ENCODE assay signal across 9 mouse cellular contexts in the genomic region with DNA sequence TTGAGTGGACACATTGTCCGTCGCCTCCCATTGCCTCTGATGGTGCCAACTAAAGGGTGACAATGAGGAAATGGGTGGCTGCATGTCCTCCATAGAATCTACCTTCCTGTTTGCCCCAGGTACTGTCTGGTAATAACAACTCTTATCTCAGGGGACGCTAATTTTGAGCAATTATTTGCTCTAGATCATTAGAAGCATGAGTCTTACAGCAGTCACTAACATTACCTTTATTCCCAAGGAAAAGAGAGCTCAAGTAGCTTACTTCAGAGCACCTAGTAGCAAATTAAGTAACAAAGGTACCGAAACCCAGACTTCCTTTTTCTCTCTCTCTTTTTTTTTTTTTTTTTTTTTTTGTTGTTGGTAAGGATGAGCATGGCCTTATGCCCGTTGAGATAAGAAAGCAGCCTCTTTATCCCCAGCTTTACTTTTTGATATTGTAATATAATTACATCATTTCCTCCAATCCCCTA. TPM values are rescaled to one million over a fixed set of nuclear protein-coding genes. Genes with fewer than 3 reads are reported as not detected.
DNase-seq lines count a peak whose midpoint lies in the region; ATAC-seq and TF ChIP-seq lines count a peak whose summit lies in the region.
"Had no signal": no experiment of that assay in that cellular context is flagged by ENCODE, and none has a peak within 500 bp of the region (broad histone marks: within the 10 kb centered on the region; RNA-seq: fewer than 3 reads in every experiment).

No protein-coding gene starts in this region.

- peak; percentile 86 to 88 for TF ChIP-seq EP300 in MEL (IDR thresholded peaks at IDR 0.05; ENCODE audit: low read depth in 1 of 2, low read length in 2 of 2)

- TF ChIP-seq POLR2A in MEL (IDR thresholded peaks at IDR 0.05; ENCODE audit: control insufficient read depth in 1 of 2, insufficient read depth in 1 of 2, low read depth in 1 of 2, low read length in 2 of 2, poor library complexity in 1 of 2): no peak

- intact Hi-C loops in left cerebral cortex, postnatal 14 days (cut with DNase I): no loop called here

- no peak for TF ChIP-seq RAD21 in MEL (IDR thresholded peaks at IDR 0.05; ENCODE audit: low read depth, low read length)

- peak overlapping the region; percentile 72 to 84; a peak in 3 of 4 replicates for H3K4me3 ChIP-seq in heart, embryonic 14.5 days (ENCODE audit: control insufficient read depth in 1 of 2, insufficient read depth in 1 of 2, low read depth in 1 of 2, low read length in 2 of 2)
- peak overlapping the region; percentile 79 to 94 for H3K4me3 ChIP-seq in MEL (ENCODE audit: control insufficient read depth in 1 of 2, insufficient read depth in 1 of 2, low read depth in 2 of 2, low read length in 2 of 2)
- peak overlapping the region; percentile 94 for H3K4me3 ChIP-seq in hindbrain, embryonic 15.5 days
- H3K4me3 ChIP-seq in midbrain, embryonic 12.5 days: peak overlapping the region; percentile 89

- no peaks in the 10 kb centered on the region for H3K27me3 ChIP-seq in heart, embryonic 14.5 days (ENCODE audit: control insufficient read depth, insufficient read depth, low read length)
- H3K27me3 ChIP-seq in MEL (ENCODE audit: control insufficient read depth in 1 of 2, insufficient read depth in 2 of 2, low read length in 2 of 2): no peaks in the 10 kb centered on the region
- no peaks in the 10 kb centered on the region for H3K27me3 ChIP-seq in hindbrain, embryonic 15.5 days
- H3K27me3 ChIP-seq in midbrain, embryonic 12.5 days: 0 out of 2 replicates have a peak, but pooled peaks cover 7% of the 10 kb centered on the region
- H3K27me3 ChIP-seq: Patski had no signal

- TF ChIP-seq CTCF in MEL (IDR thresholded peaks at IDR 0.05 in 2 of 3, conservative IDR thresholded peaks at IDR 0.05 in 1 of 3; ENCODE audit: control insufficient read depth in 1 of 3, insufficient read depth in 1 of 3, low read depth in 2 of 3, low read length in 3 of 3, poor library complexity in 1 of 3, severe bottlenecking in 1 of 3): no peak

- H3K79me2 ChIP-seq in MEL (ENCODE audit: control insufficient read depth, insufficient read depth, low read length, poor library complexity): peaks cover 27% of the 10 kb centered on the region

- peak overlapping the region; percentile 91 for H3K4me2 ChIP-seq in heart, embryonic 14.5 days (ENCODE audit: low read length)
- H3K4me2 ChIP-seq in hindbrain, embryonic 15.5 days: peak overlapping the region; percentile 98
- peak overlapping the region; percentile 96 for H3K4me2 ChIP-seq in midbrain, embryonic 12.5 days (replicated peaks)

- H3K36me3 ChIP-seq in heart, embryonic 14.5 days (ENCODE audit: control insufficient read depth, insufficient read depth, low read length): no peaks in the 10 kb centered on the region
- H3K36me3 ChIP-seq in MEL (ENCODE audit: control insufficient read depth in 1 of 2, insufficient read depth in 2 of 2, low read length in 2 of 2): peaks cover 12 to 38% of the 10 kb centered on the region in 2 experiments; a peak in 3 of 4 replicates
- H3K36me3 ChIP-seq in hindbrain, embryonic 15.5 days: peaks cover 5% of the 10 kb centered on the region
- H3K36me3 ChIP-seq in midbrain, embryonic 12.5 days: peaks cover 14% of the 10 kb centered on the region

- H3K9ac ChIP-seq in heart, embryonic 14.5 days (ENCODE audit: low read length): peak overlapping the region; percentile 87
- H3K9ac ChIP-seq in MEL (ENCODE audit: control insufficient read depth, low read depth, low read length, poor library complexity, severe bottlenecking): peak overlapping the region; percentile 94
- H3K9ac ChIP-seq in hindbrain, embryonic 15.5 days: peak overlapping the region; percentile 84
- peak overlapping the region; percentile 87; the same call in 1 of the 2 replicates for H3K9ac ChIP-seq in midbrain, embryonic 12.5 days (replicated peaks)

- H3K4me1 ChIP-seq in heart, embryonic 14.5 days (ENCODE audit: control insufficient read depth in 2 of 2, insufficient read depth in 2 of 2, low read length in 2 of 2): peaks cover 20 to 36% of the 10 kb centered on the region in 2 experiments
- peaks cover 29 to 39% of the 10 kb centered on the region in 2 experiments for H3K4me1 ChIP-seq in MEL (ENCODE audit: control insufficient read depth in 1 of 2, insufficient read depth in 2 of 2, low read length in 2 of 2)
- peaks cover 50% of the 10 kb centered on the region for H3K4me1 ChIP-seq in hindbrain, embryonic 15.5 days (replicated peaks)
- H3K4me1 ChIP-seq in midbrain, embryonic 12.5 days: peaks cover 44% of the 10 kb centered on the region

- WGBS in heart, embryonic 14.5 days: 54% methylated on average over 5 of the region's 5 CpGs
- WGBS in hindbrain, embryonic 15.5 days: 78% methylated on average over 5 of the region's 5 CpGs
- WGBS in midbrain, embryonic 12.5 days: 78% methylated on average over 5 of the region's 5 CpGs

- DNase-seq in heart, postnatal 4 days: no peak
- DNase-seq in MEL (ENCODE audit: low read depth, low spot score): peak; percentile 77
- DNase-seq in frontal cortex, adult 2 months (ENCODE audit: extremely low spot score in 1 of 2, low spot score in 1 of 2): no peak
- no peak for DNase-seq in thymus, postnatal 0 days (ENCODE audit: low spot score)
- DNase-seq in left cerebral cortex, postnatal 14 days (ENCODE audit: low spot score in 2 of 2): no peak

- no peak overlapping the region; a peak in 1 of 4 replicates for H3K27ac ChIP-seq in heart, embryonic 14.5 days (replicated peaks in 1 of 2; ENCODE audit: control insufficient read depth in 1 of 2, insufficient read depth in 1 of 2, low read depth in 2 of 2, low read length in 2 of 2)
- peak overlapping the region; percentile 87 for H3K27ac ChIP-seq in MEL (ENCODE audit: control insufficient read depth, low read depth, low read length)
- H3K27ac ChIP-seq in hindbrain, embryonic 15.5 days (replicated peaks): 0 out of 2 replicates have a peak overlapping the region, but pooled peaks have one; percentile 79
- no peak overlapping the region for H3K27ac ChIP-seq in midbrain, embryonic 12.5 days (replicated peaks)

- ATAC-seq in heart, embryonic 14.5 days (ENCODE audit: insufficient number of reproducible peaks, insufficient read depth, low FRiP score, low read depth): no peak
- ATAC-seq in hindbrain, embryonic 15.5 days (ENCODE audit: low FRiP score, low read depth): no peak
- no peak for ATAC-seq in midbrain, embryonic 12.5 days (ENCODE audit: low FRiP score, low read depth)
- ATAC-seq: Patski had no signal

- H3K9me3 ChIP-seq in heart, embryonic 14.5 days (ENCODE audit: control insufficient read depth, low read length): no peaks in the 10 kb centered on the region
- no peaks in the 10 kb centered on the region for H3K9me3 ChIP-seq in MEL (replicated peaks; ENCODE audit: insufficient read depth, low read length)
- H3K9me3 ChIP-seq in hindbrain, embryonic 15.5 days: no peaks in the 10 kb centered on the region
- 0 out of 2 replicates have a peak, but pooled peaks cover 3% of the 10 kb centered on the region for H3K9me3 ChIP-seq in midbrain, embryonic 12.5 days

RNA-seq across cellular contexts. Expression of gene Osbpl2, which starts 1.2 kb away (rescaled TPM):
- polyA plus RNA-seq in heart, embryonic 14.5 days (2014; fragmentation: Nextera tagmentation; extraction: Ambion mirVana): 38.0 and 40.5 TPM in 2 replicates
- total RNA-seq in heart, postnatal 4 days (2021): 10 to 100 TPM; 28.5 to 28.6 TPM
- 13.3 and 18.9 TPM in 2 replicates for total RNA-seq in MEL (2012; rRNA removed)
- 10 to 100 TPM in 1 of 2 experiments, not detected in 1; 25.5 TPM for polyA plus RNA-seq in MEL (2012; ENCODE audit: insufficient read depth in 1 of 2, insufficient read length in 2 of 2, low read depth in 1 of 2, low replicate concordance in 2 of 2, missing spikeins in 1 of 2)
- 71.0 and 72.7 TPM in 2 replicates for polyA plus RNA-seq in hindbrain, embryonic 15.5 days (2015; fragmentation: Nextera tagmentation; extraction: Ambion mirVana)
- polyA plus RNA-seq in midbrain, embryonic 12.5 days (2016; fragmentation: Nextera tagmentation; extraction: Ambion mirVana): 52.7 and 52.8 TPM in 2 replicates
- polyA plus RNA-seq in frontal cortex, adult 2 months (2012; rRNA removed): 48.7 and 51.3 TPM in 2 replicates
- 26.5 and 27.3 TPM in 2 replicates for polyA plus RNA-seq in thymus, postnatal 0 days (2015; fragmentation: Nextera tagmentation; extraction: Ambion mirVana)
- total RNA-seq in left cerebral cortex, postnatal 14 days (2021): 10 to 100 TPM; 51.4 to 52.8 TPM

RNA-seq across cellular contexts. Expression of gene Hrh3, which starts 16.0 kb away (rescaled TPM):
- polyA plus RNA-seq in heart, embryonic 14.5 days (2014; fragmentation: Nextera tagmentation; extraction: Ambion mirVana): not detected in 2 replicates
- not detected for total RNA-seq in heart, postnatal 4 days (2021)
- total RNA-seq in MEL (2012; rRNA removed): not detected in 2 replicates
- polyA plus RNA-seq in MEL (2012; ENCODE audit: insufficient read depth in 1 of 2, insufficient read length in 2 of 2, low read depth in 1 of 2, low replicate concordance in 2 of 2, missing spikeins in 1 of 2): not detected
- 2.0 and 2.6 TPM in 2 replicates for polyA plus RNA-seq in hindbrain, embryonic 15.5 days (2015; fragmentation: Nextera tagmentation; extraction: Ambion mirVana)
- 4.1 and 4.8 TPM in 2 replicates for polyA plus RNA-seq in midbrain, embryonic 12.5 days (2016; fragmentation: Nextera tagmentation; extraction: Ambion mirVana)
- 95.6 and 98.2 TPM in 2 replicates for polyA plus RNA-seq in frontal cortex, adult 2 months (2012; rRNA removed)
- polyA plus RNA-seq in thymus, postnatal 0 days (2015; fragmentation: Nextera tagmentation; extraction: Ambion mirVana): 0.46 and 0.49 TPM in 2 replicates
- total RNA-seq in left cerebral cortex, postnatal 14 days (2021): 10 to 100 TPM; 65.4 to 73.5 TPM

RNA-seq across cellular contexts. Expression of gene Mtg2, which starts 49.9 kb away (rescaled TPM):
- polyA plus RNA-seq in heart, embryonic 14.5 days (2014; fragmentation: Nextera tagmentation; extraction: Ambion mirVana): 24.9 and 27.9 TPM in 2 replicates
- 10 to 100 TPM; 14.2 to 16.5 TPM for total RNA-seq in heart, postnatal 4 days (2021)
- total RNA-seq in MEL (2012; rRNA removed): 35.2 and 41.2 TPM in 2 replicates
- 10 to 100 TPM in 1 of 2 experiments, not detected in 1; 30.9 TPM for polyA plus RNA-seq in MEL (2012; ENCODE audit: insufficient read depth in 1 of 2, insufficient read length in 2 of 2, low read depth in 1 of 2, low replicate concordance in 2 of 2, missing spikeins in 1 of 2)
- polyA plus RNA-seq in hindbrain, embryonic 15.5 days (2015; fragmentation: Nextera tagmentation; extraction: Ambion mirVana): 30.3 and 34.8 TPM in 2 replicates
- polyA plus RNA-seq in midbrain, embryonic 12.5 days (2016; fragmentation: Nextera tagmentation; extraction: Ambion mirVana): 31.8 and 35.0 TPM in 2 replicates
- polyA plus RNA-seq in frontal cortex, adult 2 months (2012; rRNA removed): 28.8 and 31.5 TPM in 2 replicates
- polyA plus RNA-seq in thymus, postnatal 0 days (2015; fragmentation: Nextera tagmentation; extraction: Ambion mirVana): 25.6 and 25.9 TPM in 2 replicates
- total RNA-seq in left cerebral cortex, postnatal 14 days (2021): 10 to 100 TPM; 16.1 to 17.8 TPM

RNA-seq across cellular contexts. Expression of gene Adrm1, which starts 51.0 kb away (rescaled TPM):
- 102 and 109 TPM in 2 replicates for polyA plus RNA-seq in heart, embryonic 14.5 days (2014; fragmentation: Nextera tagmentation; extraction: Ambion mirVana)
- 100 to 1,000 TPM; 103 to 104 TPM for total RNA-seq in heart, postnatal 4 days (2021)
- total RNA-seq in MEL (2012; rRNA removed): 287 and 295 TPM in 2 replicates
- 100 to 1,000 TPM in 1 of 2 experiments, not detected in 1; 312 TPM for polyA plus RNA-seq in MEL (2012; ENCODE audit: insufficient read depth in 1 of 2, insufficient read length in 2 of 2, low read depth in 1 of 2, low replicate concordance in 2 of 2, missing spikeins in 1 of 2)
- 189 and 207 TPM in 2 replicates for polyA plus RNA-seq in hindbrain, embryonic 15.5 days (2015; fragmentation: Nextera tagmentation; extraction: Ambion mirVana)
- polyA plus RNA-seq in midbrain, embryonic 12.5 days (2016; fragmentation: Nextera tagmentation; extraction: Ambion mirVana): 214 and 217 TPM in 2 replicates
- polyA plus RNA-seq in frontal cortex, adult 2 months (2012; rRNA removed): 94.8 and 102 TPM in 2 replicates
- polyA plus RNA-seq in thymus, postnatal 0 days (2015; fragmentation: Nextera tagmentation; extraction: Ambion mirVana): 195 TPM in 2 replicates
- 100 to 1,000 TPM; 104 to 109 TPM for total RNA-seq in left cerebral cortex, postnatal 14 days (2021)

Comparison
In these comparisons a context has a peak if more than half of its experiments do, and no peak if none do; other contexts are left out.
1. H3K27ac ChIP-seq: peak in MEL (single experiment) and hindbrain, embryonic 15.5 days (single experiment); none in heart, embryonic 14.5 days (0 of 2) and midbrain, embryonic 12.5 days (single experiment).
2. RNA of gene Hrh3, which starts 16.0 kb away (polyA plus RNA-seq): 95.6 to 98.2 TPM in frontal cortex, adult 2 months; 4.1 to 4.8 TPM in midbrain, embryonic 12.5 days, 2.0 to 2.6 TPM in hindbrain, embryonic 15.5 days, 0.46 to 0.49 TPM in thymus, postnatal 0 days, not detected in MEL and not detected in heart, embryonic 14.5 days; every median in the first group is over 10 times any median in the second.
3. Peak in every context shown above with its lines, with median percentiles within 50 percentile points of each other: H3K4me2 ChIP-seq, H3K4me3 ChIP-seq and H3K9ac ChIP-seq.